ENCODE assay signal across 1 mouse cellular context in the genomic region with DNA sequence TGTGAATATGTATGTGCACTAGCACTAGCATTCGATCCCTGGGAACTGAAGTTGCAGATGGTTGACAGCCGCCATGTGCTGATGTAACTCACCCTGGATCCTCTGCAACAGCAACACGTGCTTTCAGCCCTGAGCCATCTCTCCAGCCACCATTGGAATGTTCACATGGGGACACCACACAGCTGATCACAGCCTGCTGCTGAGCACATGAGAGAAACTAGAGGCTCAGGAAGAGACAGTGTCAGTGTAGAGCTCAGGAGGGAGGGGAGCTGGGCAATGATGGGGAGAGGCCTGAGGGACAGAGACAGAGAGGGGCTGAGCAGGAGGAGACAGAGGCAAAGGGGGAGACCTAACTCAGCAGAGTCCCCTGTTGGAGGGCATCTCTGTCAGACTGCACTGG. TPM values are rescaled to one million over a fixed set of nuclear protein-coding genes. Genes with fewer than 3 reads are reported as not detected.
"Had no signal": no experiment of that assay in that cellular context is flagged by ENCODE, and none has a peak within 500 bp of the region (broad histone marks: within the 10 kb centered on the region; RNA-seq: fewer than 3 reads in every experiment).

No protein-coding gene starts in this region.

RNA-seq across cellular contexts. Expression of gene H2-Q10, which starts 34.3 kb away (rescaled TPM):
- polyA plus RNA-seq: neural tube, embryonic 13.5 days had no signal
